Mouse (Mus musculus): ENCODE data around the gene Ccdc92b.

DNA sequence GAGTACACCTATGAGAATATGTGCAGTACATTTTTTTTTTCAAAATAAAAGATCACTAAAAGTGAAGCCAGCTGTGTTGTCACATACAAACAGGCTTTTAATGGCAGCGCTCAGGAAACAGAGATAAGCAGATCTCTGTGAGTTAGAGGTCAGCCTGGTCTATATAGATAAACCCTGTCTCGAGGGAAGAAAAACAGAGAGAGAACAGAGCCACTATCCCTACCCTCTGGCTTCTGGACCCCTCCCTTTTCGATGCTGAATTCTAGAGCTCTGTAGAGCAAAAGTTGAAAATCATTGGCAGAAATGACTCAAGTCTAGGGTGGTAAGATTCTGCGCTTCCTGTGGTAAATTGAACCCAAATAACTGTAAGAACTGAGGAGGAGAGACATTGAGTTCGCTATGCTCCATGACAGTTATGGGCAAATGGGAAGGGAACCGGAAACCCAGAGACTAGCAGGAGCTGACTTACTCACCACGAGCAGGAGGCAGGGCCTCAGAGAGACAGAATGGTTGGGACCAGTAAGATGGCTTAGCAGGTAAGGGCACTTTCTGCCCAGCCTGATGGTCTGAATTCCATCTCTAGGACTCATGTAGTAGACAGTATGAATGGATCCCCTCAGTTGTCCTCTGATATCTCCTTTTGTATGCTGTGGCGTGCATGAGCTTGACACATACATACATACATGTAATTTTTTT, 2.7 kb downstream of the Ccdc92b start:
- no peak for TF ChIP-seq CTCF (IDR thresholded peaks at IDR 0.05; ENCODE audit: low read depth, low read length)
- no peak for TF ChIP-seq POLR2AphosphoS5 (IDR thresholded peaks at IDR 0.05; ENCODE audit: insufficient replicate concordance, low read depth, low read length)

Data from G1E (cell line).